Mouse (Mus musculus) lung, postnatal 14 days (tissue): Measurements from ENCODE around the gene Smtnl2.

ENCODE experiments used
- DNase-seq: peaks from one replicate; pipeline ENCODE4 v3.0.0; 2021

Gene Smtnl2

GRCm38 (mm10) chr11:72425201-72425600 lies 13.7 kb upstream of the Smtnl2 start:
- no peak for DNase-seq

GRCm38 (mm10) chr11:72423686-72424085 lies 12.2 kb upstream of the Smtnl2 start:
- no peak for DNase-seq

- DNase-seq = no peak
Measured at GRCm38 (mm10) chr11:72421518-72422278, 10.2 kb upstream of the Smtnl2 start.

GRCm38 (mm10) chr11:72420460-72421122 lies 9.1 kb upstream of the Smtnl2 start:
- no peak for DNase-seq

- no peak for DNase-seq
Measured at GRCm38 (mm10) chr11:72419006-72419405, 7.5 kb upstream of the Smtnl2 start.

GRCm38 (mm10) chr11:72418227-72418626 lies 6.7 kb upstream of the Smtnl2 start:
- DNase-seq = no peak

GRCm38 (mm10) chr11:72417376-72417775 lies 5.9 kb upstream of the Smtnl2 start:
- DNase-seq = no peak

- no peak for DNase-seq
Measured at GRCm38 (mm10) chr11:72416666-72417065, 5.2 kb upstream of the Smtnl2 start.

GRCm38 (mm10) chr11:72415155-72415554 lies 3.6 kb upstream of the Smtnl2 start:
- no peak for DNase-seq

- DNase-seq = no peak
Measured at GRCm38 (mm10) chr11:72413601-72414190, 2.2 kb upstream of the Smtnl2 start.

- peak; percentile 58 for DNase-seq
Measured at GRCm38 (mm10) chr11:72413016-72413415, 1.5 kb upstream of the Smtnl2 start.

GRCm38 (mm10) chr11:72411945-72412344 lies 432 bp upstream of the Smtnl2 start:
- DNase-seq = no peak

- no peak for DNase-seq
Measured at GRCm38 (mm10) chr11:72410521-72411092, 906 bp downstream of the Smtnl2 start.

GRCm38 (mm10) chr11:72409649-72410385 lies 1.7 kb downstream of the Smtnl2 start:
- DNase-seq = no peak

GRCm38 (mm10) chr11:72408451-72409170 lies 2.9 kb downstream of the Smtnl2 start:
- no peak for DNase-seq

GRCm38 (mm10) chr11:72407574-72407973 lies 3.9 kb downstream of the Smtnl2 start:
- no peak for DNase-seq

- no peak for DNase-seq
Measured at GRCm38 (mm10) chr11:72407081-72407480, 4.4 kb downstream of the Smtnl2 start.

- no peak for DNase-seq
Measured at GRCm38 (mm10) chr11:72406079-72406675, 5.3 kb downstream of the Smtnl2 start.

- no peak for DNase-seq
Measured at GRCm38 (mm10) chr11:72405532-72405931, 6.0 kb downstream of the Smtnl2 start.

- no peak for DNase-seq
Measured at GRCm38 (mm10) chr11:72402969-72403368, 8.5 kb downstream of the Smtnl2 start.

- DNase-seq = no peak
Measured at GRCm38 (mm10) chr11:72402017-72402416, 9.5 kb downstream of the Smtnl2 start.

GRCm38 (mm10) chr11:72401068-72401467 lies 10.4 kb downstream of the Smtnl2 start:
- no peak for DNase-seq
